ENCODE assay signal across 13 mouse cellular contexts in genomic region chr12:107516265-107517217, GRCm38 (mm10). TPM values are rescaled to one million over a fixed set of nuclear protein-coding genes. Genes with fewer than 3 reads are reported as not detected.
DNase-seq lines count a peak whose midpoint lies in the region; ATAC-seq and TF ChIP-seq lines count a peak whose summit lies in the region.
"Had no signal": no experiment of that assay in that cellular context is flagged by ENCODE, and none has a peak within 500 bp of the region (broad histone marks: within the 10 kb centered on the region; RNA-seq: fewer than 3 reads in every experiment).

No protein-coding gene starts in this region.

- no peaks in the 10 kb centered on the region for H3K27me3 ChIP-seq in kidney, embryonic 16.5 days (ENCODE audit: insufficient read depth, low read length)
- H3K27me3 ChIP-seq in forebrain, embryonic 14.5 days (replicated peaks; ENCODE audit: control insufficient read depth, insufficient read depth, low read length) = no peaks in the 10 kb centered on the region
- H3K27me3 ChIP-seq in midbrain, postnatal 0 days (ENCODE audit: insufficient read depth, low read length) = no peaks in the 10 kb centered on the region

- ATAC-seq in kidney, embryonic 16.5 days (ENCODE audit: low FRiP score, low TSS enrichment) = peak; percentile 73; the same call in 1 of the 2 replicates
- peak; percentile 77 for ATAC-seq in forebrain, embryonic 14.5 days
- no peak for ATAC-seq in midbrain, postnatal 0 days (ENCODE audit: low FRiP score)

- H3K36me3 ChIP-seq in kidney, embryonic 16.5 days (ENCODE audit: insufficient read depth, low read length) = no peaks in the 10 kb centered on the region
- no peaks in the 10 kb centered on the region for H3K36me3 ChIP-seq in forebrain, embryonic 14.5 days (ENCODE audit: control insufficient read depth, insufficient read depth, low read length)
- no peaks in the 10 kb centered on the region for H3K36me3 ChIP-seq in midbrain, postnatal 0 days (ENCODE audit: insufficient read depth, low read length)

- no peak overlapping the region for H3K9ac ChIP-seq in kidney, embryonic 16.5 days (replicated peaks; ENCODE audit: low read length)
- no peak overlapping the region for H3K9ac ChIP-seq in forebrain, embryonic 14.5 days (ENCODE audit: low read length)
- no peak overlapping the region for H3K9ac ChIP-seq in midbrain, postnatal 0 days (replicated peaks; ENCODE audit: low read length, poor library complexity, severe bottlenecking)
- H3K9ac ChIP-seq: liver, embryonic 14.5 days had no signal

- intact Hi-C loops in gastrocnemius, adult 2 months (cut with DNase I) = no loop called here

- no peak for DNase-seq in kidney, adult 9 months
- peak; percentile 15 for DNase-seq in cerebellum, adult 9-10 months
- peak; percentile 76 for DNase-seq in forebrain, embryonic 14.5 days (ENCODE audit: low spot score)
- DNase-seq in midbrain, postnatal 0 days (ENCODE audit: low spot score) = peak; percentile 52
- DNase-seq in thymus, postnatal 4 days = no peak
- DNase-seq in spleen, postnatal 36 days (ENCODE audit: low spot score in 2 of 2) = no peak
- no peak for DNase-seq in gastrocnemius, adult 2 months
- DNase-seq: kidney, adult 18-20 months; thymus, postnatal 36 days had no signal

- no peaks in the 10 kb centered on the region for H3K4me1 ChIP-seq in kidney, embryonic 16.5 days (ENCODE audit: insufficient read depth, low read length)
- H3K4me1 ChIP-seq in forebrain, embryonic 14.5 days (ENCODE audit: control insufficient read depth, insufficient read depth, low read length) = peaks cover 8% of the 10 kb centered on the region; the same call in 1 of the 2 replicates
- H3K4me1 ChIP-seq in midbrain, postnatal 0 days (ENCODE audit: insufficient read depth, low read length) = 0 out of 2 replicates have a peak, but pooled peaks cover 6% of the 10 kb centered on the region

- no peak overlapping the region for H3K4me2 ChIP-seq in kidney, embryonic 16.5 days (replicated peaks; ENCODE audit: low read depth, low read length)
- H3K4me2 ChIP-seq in forebrain, embryonic 14.5 days (ENCODE audit: low read length) = no peak overlapping the region
- H3K4me2 ChIP-seq in midbrain, postnatal 0 days (ENCODE audit: low read depth, low read length, poor library complexity, severe bottlenecking) = no peak overlapping the region

- no peak overlapping the region for H3K4me3 ChIP-seq in kidney, embryonic 16.5 days (ENCODE audit: low read length)
- H3K4me3 ChIP-seq in forebrain, embryonic 14.5 days (ENCODE audit: low read depth, low read length) = no peak overlapping the region
- H3K4me3 ChIP-seq in midbrain, postnatal 0 days (ENCODE audit: low read depth, low read length) = no peak overlapping the region
- H3K4me3 ChIP-seq in gastrocnemius, adult 2 months = no peak overlapping the region

- 19% methylated on average over 11 of the region's 11 CpGs for WGBS in kidney, embryonic 16.5 days
- WGBS in forebrain, embryonic 14.5 days = 11% methylated on average over 11 of the region's 11 CpGs
- 42% methylated on average over 11 of the region's 11 CpGs for WGBS in midbrain, postnatal 0 days

- no peaks in the 10 kb centered on the region for H3K9me3 ChIP-seq in kidney, embryonic 16.5 days (ENCODE audit: low read length)
- no peaks in the 10 kb centered on the region for H3K9me3 ChIP-seq in forebrain, embryonic 14.5 days (replicated peaks; ENCODE audit: control insufficient read depth, low read length)
- H3K9me3 ChIP-seq in midbrain, postnatal 0 days (ENCODE audit: low read length) = no peaks in the 10 kb centered on the region

- no peak for TF ChIP-seq CTCF in midbrain, postnatal 0 days (IDR thresholded peaks at IDR 0.05)
- TF ChIP-seq CTCF in gastrocnemius, adult 2 months (IDR thresholded peaks at IDR 0.05) = no peak

- no peak overlapping the region for H3K27ac ChIP-seq in kidney, embryonic 16.5 days (ENCODE audit: low read length)
- H3K27ac ChIP-seq in forebrain, embryonic 14.5 days (ENCODE audit: low read depth, low read length) = peak overlapping the region; percentile 36; the same call in 1 of the 2 replicates
- no peak overlapping the region for H3K27ac ChIP-seq in midbrain, postnatal 0 days (ENCODE audit: low read depth, low read length)
- no peak overlapping the region for H3K27ac ChIP-seq in gastrocnemius, adult 2 months
- H3K27ac ChIP-seq: liver, embryonic 14.5 days had no signal

RNA-seq across cellular contexts. Expression of gene 3110018I06Rik, which starts 28.1 kb away (rescaled TPM):
- polyA plus RNA-seq in kidney, embryonic 16.5 days (2015; fragmentation: Nextera tagmentation; extraction: Ambion mirVana) = not detected in 2 replicates
- polyA plus RNA-seq in forebrain, embryonic 14.5 days (2014; fragmentation: Nextera tagmentation; extraction: Ambion mirVana) = not detected in 2 replicates
- not detected in 2 replicates for total RNA-seq in midbrain, postnatal 0 days (2014; rRNA removed)
- not detected in 2 replicates for polyA plus RNA-seq in midbrain, postnatal 0 days (2015; fragmentation: Nextera tagmentation; extraction: Ambion mirVana)
- not detected for total RNA-seq in gastrocnemius, adult 2 months (2021)
- total RNA-seq: adrenal gland, adult 18-20 months had no signal
- polyA plus RNA-seq: frontal cortex, adult 2 months; liver, embryonic 14.5 days had no signal

Comparison
In these comparisons a context has a peak if more than half of its experiments do, and no peak if none do; other contexts are left out.
1. DNase-seq: peak in cerebellum, adult 9-10 months (single experiment), forebrain, embryonic 14.5 days (single experiment) and midbrain, postnatal 0 days (single experiment); none in kidney, adult 9 months (single experiment), thymus, postnatal 4 days (single experiment), spleen, postnatal 36 days (0 of 2) and gastrocnemius, adult 2 months (single experiment).